Mouse (Mus musculus): ENCODE results near the gene Flt4. TPM values are rescaled to one million over a fixed set of nuclear protein-coding genes. Genes with fewer than 3 reads are reported as not detected.

Flt4 gene
- total RNA-seq, 1 experiment from 2014 or later: not detected

DNA sequence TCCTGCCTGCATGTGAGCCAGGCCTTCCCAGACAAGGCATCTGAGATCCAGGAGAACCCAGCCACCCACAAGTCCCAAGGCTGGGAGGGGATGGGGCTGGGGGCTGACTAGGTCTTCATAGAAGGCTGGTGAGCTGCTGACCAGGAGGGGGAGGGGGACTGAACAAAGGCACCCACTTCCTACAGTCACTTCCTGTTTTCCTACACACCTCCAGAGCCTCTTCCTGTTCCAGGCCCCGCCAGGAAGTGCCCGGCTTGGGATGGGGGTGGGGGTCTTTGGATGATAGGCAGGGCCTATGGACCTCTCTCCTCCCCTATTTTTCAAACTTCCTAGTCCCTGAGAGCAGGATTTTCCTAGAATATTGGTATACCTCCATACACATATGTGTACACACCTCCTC is 23.2 kb downstream of the Flt4 start:
- no peak for ATAC-seq (replicated peaks in 1 of 2; ENCODE audit: insufficient read depth in 1 of 2, low FRiP score in 2 of 2, low TSS enrichment in 1 of 2, low read depth in 1 of 2, poor library complexity in 2 of 2, severe bottlenecking in 2 of 2)

DNA sequence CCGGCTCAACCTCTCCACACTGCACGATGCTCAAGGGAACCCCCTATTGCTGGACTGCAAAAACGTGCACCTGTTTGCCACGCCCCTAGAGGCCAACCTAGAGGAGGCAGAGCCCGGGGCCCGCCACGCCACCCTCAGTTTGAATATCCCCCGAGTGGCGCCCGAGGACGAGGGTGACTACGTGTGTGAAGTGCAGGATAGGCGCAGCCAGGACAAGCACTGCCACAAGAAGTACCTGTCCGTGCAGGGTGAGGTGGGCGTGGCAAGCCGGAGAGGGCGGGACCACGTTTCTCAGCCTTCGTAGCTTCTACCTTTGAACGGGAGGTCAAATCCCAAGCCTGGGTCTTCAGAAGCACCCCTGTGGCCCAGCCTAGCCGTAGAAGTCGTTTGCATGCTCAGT is 25.0 kb downstream of the Flt4 start:
- no peak for ATAC-seq (replicated peaks in 1 of 2; ENCODE audit: insufficient read depth in 1 of 2, low FRiP score in 2 of 2, low TSS enrichment in 1 of 2, low read depth in 1 of 2, poor library complexity in 2 of 2, severe bottlenecking in 2 of 2)

DNA sequence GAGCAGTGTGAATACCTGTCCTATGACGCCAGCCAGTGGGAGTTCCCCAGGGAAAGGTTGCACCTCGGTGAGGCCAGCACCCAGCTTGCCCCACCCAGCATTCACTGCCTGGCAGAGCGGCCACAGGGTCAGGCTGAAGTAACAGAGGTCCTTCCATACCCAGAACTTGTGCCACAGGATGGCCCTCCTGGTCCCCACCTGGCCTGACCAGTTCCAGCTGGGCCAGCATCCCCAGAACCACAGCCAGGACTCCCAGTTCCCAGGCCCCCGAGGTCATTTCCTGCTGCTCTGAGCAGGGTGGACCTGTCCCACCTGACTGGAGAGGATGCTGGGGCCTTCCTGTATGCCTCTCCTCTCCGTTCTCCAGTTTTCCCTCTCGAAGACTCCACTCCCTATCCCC is 26.6 kb downstream of the Flt4 start:
- no peak for ATAC-seq (replicated peaks in 1 of 2; ENCODE audit: insufficient read depth in 1 of 2, low FRiP score in 2 of 2, low TSS enrichment in 1 of 2, low read depth in 1 of 2, poor library complexity in 2 of 2, severe bottlenecking in 2 of 2)

GRCm38 (mm10) chr11:49636449-49636848 is 27.4 kb downstream of the Flt4 start:
- ATAC-seq (replicated peaks in 1 of 2; ENCODE audit: insufficient read depth in 1 of 2, low FRiP score in 2 of 2, low TSS enrichment in 1 of 2, low read depth in 1 of 2, poor library complexity in 2 of 2, severe bottlenecking in 2 of 2): no peak

DNA sequence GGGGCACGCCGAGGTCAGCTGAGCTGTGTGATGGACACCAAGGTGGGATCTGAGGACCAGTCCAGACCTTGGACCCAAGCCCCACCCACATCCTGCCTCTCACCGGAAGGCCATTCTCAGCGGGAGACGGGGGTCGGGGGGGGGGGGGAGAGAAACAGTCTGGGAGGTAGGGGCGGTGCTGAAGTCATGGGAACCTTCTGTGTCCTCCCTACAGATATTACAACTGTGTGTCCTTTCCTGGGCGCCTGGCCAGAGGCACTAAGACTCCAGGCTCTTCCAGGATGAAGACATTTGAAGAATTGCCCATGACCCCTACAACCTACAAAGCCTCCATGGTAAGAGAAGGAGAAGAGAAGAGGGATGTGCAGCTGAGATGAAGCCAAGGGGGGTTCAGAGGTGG is 36.6 kb downstream of the Flt4 start:
- ATAC-seq (replicated peaks in 1 of 2; ENCODE audit: insufficient read depth in 1 of 2, low FRiP score in 2 of 2, low TSS enrichment in 1 of 2, low read depth in 1 of 2, poor library complexity in 2 of 2, severe bottlenecking in 2 of 2): no peak

DNA sequence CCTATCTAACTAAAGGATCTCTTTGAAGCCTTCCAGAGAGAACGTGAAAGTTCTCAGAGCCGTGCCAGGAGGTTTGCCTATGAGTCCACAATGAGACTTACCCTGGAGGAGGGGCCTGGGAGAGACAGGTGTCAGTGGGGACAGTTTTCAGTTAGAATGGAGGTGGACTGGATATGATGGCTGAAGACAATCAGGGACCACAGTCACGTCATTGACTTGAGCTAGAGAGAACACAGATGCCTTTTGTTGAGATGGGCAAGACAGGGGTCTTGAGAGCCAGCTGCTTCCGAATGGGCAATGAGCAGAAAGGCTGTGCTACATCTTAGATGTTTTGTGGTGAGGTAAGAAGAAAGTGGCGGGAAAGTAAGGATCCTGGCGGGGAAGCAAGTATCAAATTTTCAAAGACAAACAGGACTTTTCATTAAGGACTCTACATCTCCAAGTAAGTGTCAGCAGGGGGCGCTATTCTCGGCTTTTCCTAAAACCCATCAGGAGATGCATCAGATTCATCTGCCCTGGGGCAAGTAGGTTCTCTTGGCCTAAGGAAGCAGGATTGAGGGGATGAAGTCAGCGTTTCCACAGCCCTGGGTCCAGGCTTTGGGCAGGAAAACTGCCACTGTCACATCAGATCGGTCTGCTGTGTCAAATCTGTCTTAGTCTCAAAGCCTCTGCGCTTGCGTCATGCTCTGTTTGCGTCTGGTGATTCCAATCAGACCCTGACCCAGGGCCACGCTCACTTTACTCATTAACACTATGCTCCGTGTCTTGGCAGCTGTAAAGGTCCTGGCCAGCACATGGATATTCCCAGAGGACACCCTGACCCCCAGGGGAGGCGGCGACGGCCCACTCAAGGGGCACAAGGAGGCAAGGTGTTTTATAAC is 41.3 kb downstream of the Flt4 start:
- ATAC-seq (replicated peaks in 1 of 2; ENCODE audit: insufficient read depth in 1 of 2, low FRiP score in 2 of 2, low TSS enrichment in 1 of 2, low read depth in 1 of 2, poor library complexity in 2 of 2, severe bottlenecking in 2 of 2): no peak

DNA sequence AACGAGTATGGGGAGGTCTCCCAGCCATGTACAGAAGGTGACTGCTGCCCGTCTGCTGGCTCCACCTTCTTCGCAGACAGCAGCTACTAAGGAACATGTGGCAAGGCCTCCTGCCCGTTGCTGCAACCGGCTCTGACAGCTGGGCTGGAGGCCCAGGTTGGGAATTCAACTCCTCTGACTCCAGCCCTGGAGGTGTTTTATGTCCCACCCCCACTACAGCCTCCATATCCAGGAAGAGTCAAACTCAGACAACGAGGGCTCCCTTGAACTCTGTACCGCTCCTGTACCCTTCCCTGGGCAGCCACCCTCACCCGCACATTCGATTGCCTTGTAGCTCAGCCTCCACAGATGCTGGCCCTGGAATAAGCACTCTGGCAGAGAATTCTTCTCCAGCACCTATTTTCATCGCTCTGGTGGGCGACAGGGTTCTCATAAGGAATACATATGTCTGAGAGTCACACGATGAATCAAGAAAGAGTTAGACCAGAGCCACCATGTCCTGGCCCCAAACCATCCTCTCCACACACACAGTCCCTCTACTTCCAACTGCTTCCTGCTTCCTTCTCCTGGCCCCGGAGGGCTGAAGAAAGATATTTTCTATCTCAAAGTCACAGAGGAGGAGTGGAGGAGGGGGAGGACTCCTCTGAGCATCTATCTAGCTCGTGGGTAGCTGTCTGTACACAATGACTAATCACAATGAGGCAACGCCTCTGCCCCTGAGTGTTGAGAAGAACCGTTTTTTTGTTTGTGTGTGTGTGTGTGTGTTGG is 42.1 kb downstream of the Flt4 start:
- ATAC-seq (replicated peaks in 1 of 2; ENCODE audit: insufficient read depth in 1 of 2, low FRiP score in 2 of 2, low TSS enrichment in 1 of 2, low read depth in 1 of 2, poor library complexity in 2 of 2, severe bottlenecking in 2 of 2): 0 out of 4 replicates have a peak, but pooled peaks of 1 of the 2 experiments have one; percentile 11

DNA sequence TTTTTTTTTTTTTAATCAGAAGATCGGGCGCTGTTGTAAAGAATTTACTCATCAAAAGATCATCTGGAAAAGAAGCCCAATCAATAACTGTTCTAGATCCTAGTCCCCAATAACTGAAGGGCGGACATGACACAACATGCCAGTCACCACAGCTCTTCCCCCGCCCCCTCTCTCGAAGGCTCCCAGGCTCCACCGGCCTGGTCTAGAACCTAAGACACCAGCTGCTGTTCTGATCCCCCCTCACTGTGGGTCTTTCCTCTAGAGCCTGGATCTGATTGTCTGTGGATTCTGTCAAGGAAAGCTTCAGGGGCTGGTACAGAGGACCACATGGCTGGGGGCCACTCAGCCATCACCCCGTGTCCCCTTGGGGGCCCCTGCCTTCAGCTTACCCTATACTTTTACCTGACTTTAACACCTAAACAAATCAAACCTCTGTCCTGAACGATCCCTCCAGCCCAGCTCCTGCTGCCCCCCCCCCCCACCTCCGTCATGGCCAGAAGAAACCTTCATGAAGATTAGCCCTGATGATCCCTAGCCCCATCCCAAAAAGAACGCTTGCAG is 42.8 kb downstream of the Flt4 start:
- ATAC-seq (replicated peaks in 1 of 2; ENCODE audit: insufficient read depth in 1 of 2, low FRiP score in 2 of 2, low TSS enrichment in 1 of 2, low read depth in 1 of 2, poor library complexity in 2 of 2, severe bottlenecking in 2 of 2): no peak

GRCm38 (mm10) chr11:49652401-49653078 is 43.5 kb downstream of the Flt4 start:
- peak; percentile 55 to 66; a peak in 2 of 4 replicates for ATAC-seq (replicated peaks in 1 of 2; ENCODE audit: insufficient read depth in 1 of 2, low FRiP score in 2 of 2, low TSS enrichment in 1 of 2, low read depth in 1 of 2, poor library complexity in 2 of 2, severe bottlenecking in 2 of 2)

- 0 out of 4 replicates have a peak, but pooled peaks of 1 of the 2 experiments have one; percentile 6 for ATAC-seq (replicated peaks in 1 of 2; ENCODE audit: insufficient read depth in 1 of 2, low FRiP score in 2 of 2, low TSS enrichment in 1 of 2, low read depth in 1 of 2, poor library complexity in 2 of 2, severe bottlenecking in 2 of 2)
These were observed 44.0 kb downstream of the Flt4 start for GRCm38 (mm10) chr11:49653079-49653408.

DNA sequence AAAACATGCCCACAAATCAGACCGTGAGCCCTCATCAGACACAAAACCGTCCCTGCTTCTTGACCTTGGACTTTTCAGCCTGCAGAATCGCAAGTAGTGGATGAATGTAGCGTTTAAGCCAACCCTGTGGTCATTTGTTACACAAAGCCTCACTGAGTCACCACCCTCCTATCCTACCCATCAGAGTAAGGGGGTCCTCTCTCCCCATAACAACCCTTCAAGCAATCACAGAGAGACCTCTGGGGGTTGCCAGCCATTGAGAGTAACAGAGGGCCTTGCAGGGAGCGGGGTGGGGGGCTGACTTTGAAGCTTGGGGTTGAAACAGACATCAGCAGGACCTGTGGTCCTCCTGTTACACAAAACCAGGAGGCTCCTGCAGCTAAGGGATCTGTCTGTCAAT is 45.6 kb downstream of the Flt4 start:
- no peak for ATAC-seq (replicated peaks in 1 of 2; ENCODE audit: insufficient read depth in 1 of 2, low FRiP score in 2 of 2, low TSS enrichment in 1 of 2, low read depth in 1 of 2, poor library complexity in 2 of 2, severe bottlenecking in 2 of 2)

GRCm38 (mm10) chr11:49655501-49655900 is 46.4 kb downstream of the Flt4 start:
- ATAC-seq (replicated peaks in 1 of 2; ENCODE audit: insufficient read depth in 1 of 2, low FRiP score in 2 of 2, low TSS enrichment in 1 of 2, low read depth in 1 of 2, poor library complexity in 2 of 2, severe bottlenecking in 2 of 2): no peak

DNA sequence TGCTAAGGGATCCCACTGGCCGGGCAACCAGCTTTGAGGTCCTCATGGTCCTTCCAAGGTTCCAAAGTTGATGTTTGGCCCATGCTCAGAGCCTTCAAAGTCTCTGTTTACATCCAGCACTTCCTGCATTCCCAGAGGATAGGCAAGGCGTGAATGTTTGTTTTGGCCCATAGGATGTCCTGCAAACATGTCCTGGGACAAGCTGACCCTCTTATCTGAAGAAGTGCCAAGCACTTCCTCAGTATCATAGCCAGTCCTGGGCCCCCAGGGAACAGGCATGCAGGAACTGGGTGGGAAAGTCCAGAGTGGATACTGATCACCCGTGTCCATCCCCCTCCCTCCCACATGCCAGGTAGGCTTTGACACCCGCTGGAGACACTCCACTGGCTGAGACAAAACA is 49.0 kb downstream of the Flt4 start:
- no peak for ATAC-seq (replicated peaks in 1 of 2; ENCODE audit: insufficient read depth in 1 of 2, low FRiP score in 2 of 2, low TSS enrichment in 1 of 2, low read depth in 1 of 2, poor library complexity in 2 of 2, severe bottlenecking in 2 of 2)

GRCm38 (mm10) chr11:49658791-49659469 is 49.9 kb downstream of the Flt4 start:
- peak; percentile 70 to 73 for ATAC-seq (replicated peaks in 1 of 2; ENCODE audit: insufficient read depth in 1 of 2, low FRiP score in 2 of 2, low TSS enrichment in 1 of 2, low read depth in 1 of 2, poor library complexity in 2 of 2, severe bottlenecking in 2 of 2)

GRCm38 (mm10) chr11:49659470-49659799 is 50.4 kb downstream of the Flt4 start:
- no peak for ATAC-seq (replicated peaks in 1 of 2; ENCODE audit: insufficient read depth in 1 of 2, low FRiP score in 2 of 2, low TSS enrichment in 1 of 2, low read depth in 1 of 2, poor library complexity in 2 of 2, severe bottlenecking in 2 of 2)

DNA sequence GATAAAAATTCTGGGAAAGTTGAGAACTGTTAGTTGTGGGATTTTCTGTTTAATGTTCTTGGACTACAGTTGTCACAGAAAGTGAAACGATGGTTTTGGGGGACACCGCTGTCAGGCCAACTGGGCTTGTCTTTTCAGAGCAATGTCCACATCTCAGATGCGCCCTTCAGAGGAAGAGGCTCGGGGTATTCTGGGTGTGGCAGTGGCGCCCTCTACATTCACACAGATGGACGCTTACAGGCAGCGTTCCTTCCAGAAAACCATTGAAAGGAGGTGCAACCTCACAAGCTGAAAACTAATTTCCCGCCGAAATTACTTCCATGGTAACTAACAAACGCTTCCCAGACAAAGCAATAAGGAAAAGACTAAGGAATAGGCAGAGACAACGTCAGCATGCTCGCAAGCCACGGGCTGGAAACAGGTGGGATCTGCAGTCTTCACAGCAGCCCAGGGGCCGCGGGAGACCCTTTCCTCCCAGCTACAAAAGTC is 53.3 kb downstream of the Flt4 start:
- no peak for ATAC-seq (replicated peaks in 1 of 2; ENCODE audit: insufficient read depth in 1 of 2, low FRiP score in 2 of 2, low TSS enrichment in 1 of 2, low read depth in 1 of 2, poor library complexity in 2 of 2, severe bottlenecking in 2 of 2)

- no peak for ATAC-seq (replicated peaks in 1 of 2; ENCODE audit: insufficient read depth in 1 of 2, low FRiP score in 2 of 2, low TSS enrichment in 1 of 2, low read depth in 1 of 2, poor library complexity in 2 of 2, severe bottlenecking in 2 of 2)
These were observed 54.2 kb downstream of the Flt4 start, which contains the start of gene Scgb3a1 for GRCm38 (mm10) chr11:49663310-49663709. Scgb3a1 (plus strand) TSS chr11:49663610.

All from hematopoietic stem cell, adult 5-6 weeks (primary cell).